In the genomic region with DNA sequence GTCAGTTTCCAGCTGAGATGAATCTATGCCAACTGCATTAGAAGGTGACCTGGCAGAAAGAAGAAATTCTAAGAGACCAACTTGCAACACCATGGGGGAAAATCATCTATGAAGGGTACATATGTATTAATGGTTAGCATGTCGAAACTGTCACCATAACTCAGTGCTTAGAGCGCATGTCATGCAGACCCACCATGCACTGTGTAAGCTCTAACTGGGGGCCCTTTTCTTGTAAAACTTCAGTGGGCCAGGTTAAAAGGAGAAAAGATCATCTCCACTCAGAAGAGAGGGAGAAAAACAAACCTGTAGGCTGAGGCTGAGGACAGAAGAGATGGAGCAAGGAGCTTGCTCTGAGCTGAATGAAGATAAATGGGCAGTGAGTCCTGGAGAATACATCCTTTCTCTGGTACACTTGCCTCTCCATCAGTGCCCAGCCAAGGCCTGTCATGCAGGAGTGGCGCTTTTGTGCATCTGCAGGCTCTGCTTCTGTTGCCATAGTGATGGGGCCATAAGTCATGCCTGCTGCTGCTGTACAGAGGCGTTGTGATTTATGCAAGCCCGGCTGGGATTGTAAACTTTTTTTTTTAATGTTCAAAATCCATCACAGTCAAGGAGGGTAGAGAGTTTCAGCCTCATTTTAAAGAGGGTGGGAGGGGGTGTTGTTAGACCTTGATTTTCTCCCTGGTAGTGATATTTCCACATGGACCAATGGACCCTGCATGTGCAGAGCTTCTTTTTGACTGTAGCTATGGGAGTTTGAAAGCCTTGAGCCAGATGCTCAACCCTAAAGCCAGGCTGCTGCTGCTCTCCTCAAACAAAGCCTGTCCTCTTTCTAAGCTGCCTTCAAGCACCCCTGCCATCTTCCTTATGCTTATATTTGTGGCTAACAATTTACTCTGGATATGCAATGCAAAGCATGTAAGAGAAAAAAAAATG, we compare ENCODE assay signal across 10 mouse cellular contexts.
A peak's percentile ranks its signal among the peaks of the same experiment; 100 is the strongest.
DNase-seq lines count a peak whose midpoint lies in the region; ATAC-seq lines count a peak whose summit lies in the region.
"Had no signal": no experiment of that assay in that cellular context is flagged by ENCODE, and none has a peak within 500 bp of the region (broad histone marks: within the 10 kb centered on the region; RNA-seq: fewer than 3 reads in every experiment).

No protein-coding gene starts in this region.

- no peaks in the 10 kb centered on the region for H3K9me3 ChIP-seq in kidney, embryonic 14.5 days (ENCODE audit: control insufficient read depth, low read length)
- H3K9me3 ChIP-seq in forebrain, embryonic 14.5 days (replicated peaks; ENCODE audit: control insufficient read depth, low read length): no peaks in the 10 kb centered on the region
- H3K9me3 ChIP-seq in limb, embryonic 12.5 days: no peaks in the 10 kb centered on the region
- no peaks in the 10 kb centered on the region for H3K9me3 ChIP-seq in neural tube, embryonic 13.5 days

- no peak overlapping the region for H3K4me2 ChIP-seq in kidney, embryonic 14.5 days (replicated peaks; ENCODE audit: low read depth, low read length)
- H3K4me2 ChIP-seq in forebrain, embryonic 14.5 days (ENCODE audit: low read length): no peak overlapping the region
- H3K4me2 ChIP-seq in limb, embryonic 12.5 days: no peak overlapping the region
- H3K4me2 ChIP-seq in neural tube, embryonic 13.5 days: no peak overlapping the region

- H3K36me3 ChIP-seq in kidney, embryonic 14.5 days (ENCODE audit: control insufficient read depth, insufficient read depth, low read length): no peaks in the 10 kb centered on the region
- no peaks in the 10 kb centered on the region for H3K36me3 ChIP-seq in forebrain, embryonic 14.5 days (ENCODE audit: control insufficient read depth, insufficient read depth, low read length)
- no peaks in the 10 kb centered on the region for H3K36me3 ChIP-seq in limb, embryonic 12.5 days
- H3K36me3 ChIP-seq in neural tube, embryonic 13.5 days: no peaks in the 10 kb centered on the region

- H3K9ac ChIP-seq in kidney, embryonic 14.5 days (ENCODE audit: low read depth, low read length): no peak overlapping the region
- no peak overlapping the region for H3K9ac ChIP-seq in forebrain, embryonic 14.5 days (ENCODE audit: low read length)
- H3K9ac ChIP-seq in limb, embryonic 12.5 days (replicated peaks): no peak overlapping the region
- no peak overlapping the region for H3K9ac ChIP-seq in neural tube, embryonic 13.5 days

- DNase-seq in kidney, adult 8-10 months: no peak
- peak; percentile 74 for DNase-seq in forebrain, embryonic 14.5 days (ENCODE audit: low spot score)
- DNase-seq in lung, postnatal 14 days: no peak
- no peak for DNase-seq in gastrocnemius, adult 18-20 months (ENCODE audit: low spot score)
- no peak for DNase-seq in heart, adult 8-10 months (ENCODE audit: low spot score)
- DNase-seq: gastrocnemius, postnatal 36 days; right cerebral cortex, postnatal 14 days had no signal

- H3K4me3 ChIP-seq in kidney, embryonic 14.5 days (ENCODE audit: low read length): no peak overlapping the region
- no peak overlapping the region for H3K4me3 ChIP-seq in forebrain, embryonic 14.5 days (ENCODE audit: low read depth, low read length)
- H3K4me3 ChIP-seq in limb, embryonic 12.5 days (replicated peaks): no peak overlapping the region
- H3K4me3 ChIP-seq in neural tube, embryonic 13.5 days: no peak overlapping the region

- no peaks in the 10 kb centered on the region for H3K27me3 ChIP-seq in kidney, embryonic 14.5 days (ENCODE audit: control insufficient read depth, insufficient read depth, low read length)
- no peaks in the 10 kb centered on the region for H3K27me3 ChIP-seq in forebrain, embryonic 14.5 days (replicated peaks; ENCODE audit: control insufficient read depth, insufficient read depth, low read length)
- 0 out of 2 replicates have a peak, but pooled peaks cover 3% of the 10 kb centered on the region for H3K27me3 ChIP-seq in limb, embryonic 12.5 days
- no peaks in the 10 kb centered on the region for H3K27me3 ChIP-seq in neural tube, embryonic 13.5 days

- no peaks in the 10 kb centered on the region for H3K4me1 ChIP-seq in kidney, embryonic 14.5 days (ENCODE audit: control insufficient read depth, insufficient read depth, low read length)
- H3K4me1 ChIP-seq in forebrain, embryonic 14.5 days (ENCODE audit: control insufficient read depth, insufficient read depth, low read length): peaks cover 6% of the 10 kb centered on the region; the same call in 1 of the 2 replicates
- H3K4me1 ChIP-seq in limb, embryonic 12.5 days (replicated peaks): peaks cover 8% of the 10 kb centered on the region
- H3K4me1 ChIP-seq in neural tube, embryonic 13.5 days (replicated peaks): peaks cover 19% of the 10 kb centered on the region

- WGBS in kidney, embryonic 14.5 days: 40% methylated on average over 5 of the region's 5 CpGs
- 44% methylated on average over 5 of the region's 5 CpGs for WGBS in forebrain, embryonic 14.5 days
- 36% methylated on average over 5 of the region's 5 CpGs for WGBS in limb, embryonic 12.5 days
- 29% methylated on average over 5 of the region's 5 CpGs for WGBS in neural tube, embryonic 13.5 days

- H3K27ac ChIP-seq in kidney, embryonic 14.5 days (ENCODE audit: low read depth, low read length): no peak overlapping the region
- H3K27ac ChIP-seq in forebrain, embryonic 14.5 days (ENCODE audit: low read depth, low read length): no peak overlapping the region
- no peak overlapping the region for H3K27ac ChIP-seq in limb, embryonic 12.5 days
- peak overlapping the region; percentile 69 for H3K27ac ChIP-seq in neural tube, embryonic 13.5 days (replicated peaks)

- ATAC-seq in kidney, embryonic 14.5 days (ENCODE audit: low FRiP score, low TSS enrichment): peak; percentile 81; the same call in 1 of the 2 replicates
- peak; percentile 92 for ATAC-seq in forebrain, embryonic 14.5 days
- peak; percentile 91 for ATAC-seq in limb, embryonic 12.5 days (ENCODE audit: insufficient number of reproducible peaks, insufficient read depth, low FRiP score, low TSS enrichment, low read depth)
- ATAC-seq in neural tube, embryonic 13.5 days (ENCODE audit: low read depth): peak; percentile 97
